Mouse (Mus musculus) limb, embryonic 13.5 days (tissue): Measurements from ENCODE around the gene Hoxd9. TPM values are rescaled to one million over a fixed set of nuclear protein-coding genes. Genes with fewer than 3 reads are reported as not detected.

ENCODE experiments used
- ATAC-seq: fragments of 200-750 bp; cut with Nextera tagmentation; 2 replicates; pipeline ENCODE4 v1.8.0; 2017; ENCODE audit warnings: low read depth, moderate number of reproducible peaks, moderate TSS enrichment; ENCODE audit not compliant: low FRiP score
- H3K27ac ChIP-seq: fragments of 300-500 bp; sonication (generic); 2 replicates; pipeline ENCODE4 v1.5.1; 2015; ENCODE audit warnings: inconsistent platforms, mild to moderate bottlenecking, moderate library complexity
- H3K27me3 ChIP-seq: fragments of 300-500 bp; sonication (generic); 2 replicates; pipeline ENCODE4 v1.6.1; 2015; ENCODE audit warnings: mild to moderate bottlenecking, inconsistent platforms
- H3K36me3 ChIP-seq: fragments of 300-500 bp; sonication (generic); 2 replicates; pipeline ENCODE4 v1.6.1; 2015; ENCODE audit warnings: inconsistent platforms, mild to moderate bottlenecking, moderate library complexity
- H3K4me1 ChIP-seq: fragments of 300-500 bp; sonication (generic); 2 replicates; pipeline ENCODE4 v1.6.1; 2015; ENCODE audit warnings: inconsistent platforms
- H3K4me2 ChIP-seq: fragments of 300-500 bp; sonication (generic); replicated peaks from 2 replicates; pipeline ENCODE4 v1.6.1; 2015; ENCODE audit warnings: inconsistent platforms, mild to moderate bottlenecking, moderate library complexity
- H3K4me3 ChIP-seq: fragments of 300-500 bp; sonication (generic); 2 replicates; pipeline ENCODE4 v1.5.1; 2015; ENCODE audit warnings: moderate library complexity, mild to moderate bottlenecking, inconsistent platforms
- H3K9ac ChIP-seq: fragments of 300-500 bp; sonication (generic); 2 replicates; pipeline ENCODE4 v1.6.1; 2015; ENCODE audit warnings: mild to moderate bottlenecking, inconsistent platforms
- H3K9me3 ChIP-seq: fragments of 300-500 bp; sonication (generic); 2 replicates; pipeline ENCODE4 v1.6.1; 2016; ENCODE audit warnings: inconsistent platforms
- WGBS: fragments of 180-500 bp; shearing (Covaris S2); methylation state at CpG from one replicate; pipeline ENCODE4 v1.1.7; 2015; 5-methylcytosine and 5-hydroxymethylcytosine counted together
- polyA plus RNA-seq: library from polyadenylated mRNA; unstranded; fragments of >200 nt; fragmentation: Nextera tagmentation; extraction: Ambion mirVana; gene quantifications from 2 replicates; pipeline ENCODE4 v1.2.1, GENCODE M21; 2015

Gene Hoxd9
- polyA plus RNA-seq, 1 experiment from 2014 or later = 10.9 TPM

GRCm38 (mm10) chr2:74679980-74680379, 17.5 kb upstream of the Hoxd9 start:
- Histone ChIP-seq H3K4me3 (peak overlapping the region; percentile 79), H3K36me3 (0 out of 2 replicates have a peak, but pooled peaks cover 5% of the 10 kb centered on the region), H3K4me2 (peak overlapping the region; percentile 75), H3K9ac (peak overlapping the region; percentile 99), H3K27me3 (peaks cover 71% of the 10 kb centered on the region), H3K27ac (peak overlapping the region; percentile 98), H3K9me3 (no peaks in the 10 kb centered on the region), H3K4me1 (peaks cover 11% of the 10 kb centered on the region; the same call in 1 of the 2 replicates)
- no peak for ATAC-seq
- 2% methylated on average over 23 of the region's 23 CpGs for WGBS

GRCm38 (mm10) chr2:74680561-74681398, 16.7 kb upstream of the Hoxd9 start:
- 7% methylated on average over 21 of the region's 21 CpGs for WGBS
- Histone ChIP-seq H3K4me3 (peak overlapping the region; percentile 79), H3K27me3 (peaks cover 66% of the 10 kb centered on the region), H3K36me3 (0 out of 2 replicates have a peak, but pooled peaks cover 5% of the 10 kb centered on the region), H3K4me2 (peak overlapping the region; percentile 75), H3K4me1 (peaks cover 4% of the 10 kb centered on the region; the same call in 1 of the 2 replicates), H3K9ac (peak overlapping the region; percentile 99), H3K9me3 (no peaks in the 10 kb centered on the region), H3K27ac (peak overlapping the region; percentile 98)
- ATAC-seq = no peak

GRCm38 (mm10) chr2:74681594-74682531, 15.7 kb upstream of the Hoxd9 start:
- Histone ChIP-seq H3K36me3 (0 out of 2 replicates have a peak, but pooled peaks cover 5% of the 10 kb centered on the region), H3K4me1 (peaks cover 4% of the 10 kb centered on the region; the same call in 1 of the 2 replicates), H3K9ac (peak overlapping the region; percentile 99), H3K4me3 (peak overlapping the region; percentile 79), H3K27me3 (peaks cover 60% of the 10 kb centered on the region), H3K27ac (peak overlapping the region; percentile 98), H3K4me2 (peak overlapping the region; percentile 75), H3K9me3 (no peaks in the 10 kb centered on the region)
- under 1% methylated on average over 68 of the region's 78 CpGs for WGBS
- peak; percentile 70 for ATAC-seq

DNA sequence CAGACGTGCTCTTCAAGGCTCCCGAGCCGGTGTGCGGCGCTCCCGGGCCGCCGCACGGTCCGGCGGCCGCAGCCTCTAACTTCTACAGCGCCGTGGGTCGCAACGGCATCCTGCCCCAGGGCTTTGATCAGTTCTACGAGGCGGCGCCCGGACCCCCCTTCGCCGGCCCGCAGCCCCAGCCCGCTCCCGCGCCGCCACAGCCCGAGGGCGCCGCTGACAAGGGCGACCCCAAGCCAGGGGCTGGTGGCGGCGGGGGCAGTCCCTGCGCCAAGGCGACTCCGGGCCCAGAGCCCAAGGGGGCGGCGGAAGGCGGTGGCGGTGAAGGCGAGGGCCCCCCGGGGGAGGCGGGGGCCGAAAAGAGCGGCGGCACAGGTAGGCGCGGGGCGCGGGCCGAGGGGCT, 14.7 kb upstream of the Hoxd9 start:
- WGBS = 1% methylated on average over 48 of the region's 51 CpGs
- Histone ChIP-seq H3K4me1 (peaks cover 13% of the 10 kb centered on the region), H3K27me3 (peaks cover 57% of the 10 kb centered on the region), H3K27ac (peak overlapping the region; percentile 98), H3K4me3 (peak overlapping the region; percentile 79), H3K4me2 (peak overlapping the region; percentile 75), H3K9ac (peak overlapping the region; percentile 99), H3K36me3 (0 out of 2 replicates have a peak, but pooled peaks cover 8% of the 10 kb centered on the region), H3K9me3 (no peaks in the 10 kb centered on the region)
- no peak for ATAC-seq

DNA sequence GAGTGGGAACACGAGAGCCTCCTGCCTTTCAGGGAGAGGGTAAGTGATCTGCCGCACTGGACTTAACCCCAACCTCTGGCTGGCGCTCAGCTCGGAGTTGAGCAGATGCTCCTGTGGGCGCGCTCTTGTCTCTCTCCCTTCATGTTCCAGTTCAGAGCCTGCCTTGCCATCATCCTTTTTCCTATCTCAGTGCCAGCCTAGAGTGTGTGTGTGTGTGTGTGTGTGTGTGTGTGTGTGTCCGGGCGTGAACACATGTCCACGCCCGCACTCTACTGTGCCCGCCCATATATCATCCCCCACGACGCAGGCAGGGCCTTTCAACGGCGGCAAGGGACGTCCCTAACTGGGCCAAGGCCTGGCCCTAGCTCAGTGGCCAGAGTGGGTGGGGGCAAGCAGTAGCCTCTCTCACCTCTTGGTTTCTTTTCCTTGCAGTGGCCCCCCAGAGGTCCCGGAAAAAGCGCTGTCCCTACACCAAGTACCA, 14.0 kb upstream of the Hoxd9 start:
- H3K9me3 ChIP-seq = no peaks in the 10 kb centered on the region
- ATAC-seq = peak; percentile 6; the same call in 1 of the 2 replicates
- H3K27me3 ChIP-seq = peaks cover 57% of the 10 kb centered on the region
- peak overlapping the region; percentile 75 for H3K4me2 ChIP-seq
- H3K36me3 ChIP-seq = 0 out of 2 replicates have a peak, but pooled peaks cover 8% of the 10 kb centered on the region
- 1% methylated on average over 18 of the region's 18 CpGs for WGBS
- H3K9ac ChIP-seq = peak overlapping the region; percentile 99
- peaks cover 17% of the 10 kb centered on the region for H3K4me1 ChIP-seq
- peak overlapping the region; percentile 79 for H3K4me3 ChIP-seq
- H3K27ac ChIP-seq = peak overlapping the region; percentile 98

- Histone ChIP-seq H3K9ac (peak overlapping the region; percentile 99), H3K4me3 (peak overlapping the region; percentile 79), H3K27ac (peak overlapping the region; percentile 98), H3K36me3 (0 out of 2 replicates have a peak, but pooled peaks cover 8% of the 10 kb centered on the region), H3K4me2 (peak overlapping the region; percentile 75), H3K9me3 (no peaks in the 10 kb centered on the region), H3K4me1 (peaks cover 17% of the 10 kb centered on the region), H3K27me3 (peaks cover 60% of the 10 kb centered on the region)
- ATAC-seq = no peak
- WGBS = 4% methylated on average over 12 of the region's 12 CpGs
Observed at GRCm38 (mm10) chr2:74684106-74684505, 13.4 kb upstream of the Hoxd9 start.

- H3K4me3 ChIP-seq = peak overlapping the region; percentile 79
- 15% methylated on average over 4 of the region's 4 CpGs for WGBS
Observed at GRCm38 (mm10) chr2:74685059-74685603, 12.4 kb upstream of the Hoxd9 start.

GRCm38 (mm10) chr2:74686301-74686987, 11.1 kb upstream of the Hoxd9 start:
- H3K36me3 ChIP-seq = 0 out of 2 replicates have a peak, but pooled peaks cover 8% of the 10 kb centered on the region
- H3K4me1 ChIP-seq = peaks cover 21% of the 10 kb centered on the region
- WGBS = 3% methylated on average over 17 of the region's 17 CpGs
- no peaks in the 10 kb centered on the region for H3K9me3 ChIP-seq
- peak overlapping the region; percentile 79 for H3K4me3 ChIP-seq
- peak overlapping the region; percentile 77 for H3K4me2 ChIP-seq
- no peak for ATAC-seq
- H3K27ac ChIP-seq = peak overlapping the region; percentile 93
- H3K27me3 ChIP-seq = peaks cover 49% of the 10 kb centered on the region
- peak overlapping the region; percentile 98 for H3K9ac ChIP-seq

More at GRCm38 (mm10) chr2:74685059-74685603, 12.4 kb upstream of the Hoxd9 start:
- ATAC-seq = no peak
- peak overlapping the region; percentile 98 for H3K27ac ChIP-seq
- 0 out of 2 replicates have a peak, but pooled peaks cover 8% of the 10 kb centered on the region for H3K36me3 ChIP-seq
- H3K9me3 ChIP-seq = no peaks in the 10 kb centered on the region
- peaks cover 19% of the 10 kb centered on the region for H3K4me1 ChIP-seq
- peak overlapping the region; percentile 75 for H3K4me2 ChIP-seq
- peak overlapping the region; percentile 99 for H3K9ac ChIP-seq
- H3K27me3 ChIP-seq = peaks cover 59% of the 10 kb centered on the region

- Histone ChIP-seq H3K4me2 (peak overlapping the region; percentile 77), H3K36me3 (peaks cover 10% of the 10 kb centered on the region; the same call in 1 of the 2 replicates), H3K9me3 (no peaks in the 10 kb centered on the region), H3K4me3 (peak overlapping the region; percentile 79), H3K27me3 (peaks cover 49% of the 10 kb centered on the region), H3K9ac (peak overlapping the region; percentile 98), H3K27ac (peak overlapping the region; percentile 93), H3K4me1 (peaks cover 28% of the 10 kb centered on the region)
- under 1% methylated on average over 27 of the region's 27 CpGs for WGBS
- no peak for ATAC-seq
Observed at GRCm38 (mm10) chr2:74686988-74687697, 10.4 kb upstream of the Hoxd9 start.
